Mouse (Mus musculus): ENCODE measurements at regions not wholly inside any gene's neighbourhood (a gene's known extent, or its start where the extent isn't known, plus 50 kb on each side); places are given as distances from the start of the nearest gene placed in this dataset.
"Not testable (repeated sequence)": the region's sequence is repeated elsewhere in the genome, so short reads cannot be mapped to it uniquely, and the experiment has no call there.

DNA sequence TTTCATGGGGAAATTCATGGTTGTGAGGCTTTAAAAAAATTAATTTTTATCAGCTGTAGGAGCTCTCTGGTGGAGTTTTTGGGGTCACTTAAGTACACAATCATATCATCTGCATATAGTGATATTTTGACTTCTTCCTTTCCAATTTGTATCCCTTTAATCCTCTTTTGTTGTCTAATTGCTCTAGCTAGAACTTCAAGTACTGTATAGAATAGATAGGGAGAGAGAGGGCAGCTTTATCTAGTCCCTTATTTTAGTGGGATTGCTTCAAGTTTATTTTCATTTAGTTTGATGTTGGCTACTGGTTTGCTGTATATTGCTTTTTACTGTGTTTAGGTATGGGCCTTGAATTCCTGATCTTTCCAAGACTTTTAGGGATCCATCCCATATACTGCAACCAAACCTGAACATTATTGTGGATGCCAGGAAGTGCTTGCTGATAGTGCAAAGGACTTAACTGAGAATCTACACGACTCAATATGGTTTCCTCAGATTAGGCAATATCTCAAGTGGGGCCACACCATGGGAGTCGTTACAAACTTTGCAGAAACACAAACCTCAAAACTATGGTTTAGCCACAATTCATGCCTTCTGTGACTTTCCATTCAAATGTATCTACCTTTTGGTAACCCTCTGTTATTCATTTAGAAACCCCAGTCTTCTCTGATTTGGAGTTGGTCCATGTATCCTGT lies 878.4 kb upstream of the Olfr1507 start:
- TF ChIP-seq POLR2A (IDR thresholded peaks at IDR 0.05; ENCODE audit: borderline replicate concordance, insufficient read depth, low read length); CTCF (IDR thresholded peaks at IDR 0.05; ENCODE audit: borderline replicate concordance, insufficient read depth, low read depth, low read length): not testable (repeated sequence)

All from cerebellum, adult 2 months (tissue).